Mouse (Mus musculus) brain, adult 10 weeks (tissue): ENCODE measurements around the gene Tnfrsf14. TPM values are rescaled to one million over a fixed set of nuclear protein-coding genes. Genes with fewer than 3 reads are reported as not detected.

Experiments used
- polyA plus RNA-seq: library from polyadenylated mRNA; stranded (reverse); fragments of 350-450 nt; fragmentation: Illumina TruSeq; extraction: RNeasy Lipid Tissue Mini Kit (QIAGEN cat#74804); gene quantifications from one replicate; pipeline ENCODE4 v1.2.3, GENCODE M21; 2015; ENCODE audit warnings: low read depth, low replicate concordance

The Tnfrsf14 gene
- polyA plus RNA-seq: 2.1 TPM

DNA sequence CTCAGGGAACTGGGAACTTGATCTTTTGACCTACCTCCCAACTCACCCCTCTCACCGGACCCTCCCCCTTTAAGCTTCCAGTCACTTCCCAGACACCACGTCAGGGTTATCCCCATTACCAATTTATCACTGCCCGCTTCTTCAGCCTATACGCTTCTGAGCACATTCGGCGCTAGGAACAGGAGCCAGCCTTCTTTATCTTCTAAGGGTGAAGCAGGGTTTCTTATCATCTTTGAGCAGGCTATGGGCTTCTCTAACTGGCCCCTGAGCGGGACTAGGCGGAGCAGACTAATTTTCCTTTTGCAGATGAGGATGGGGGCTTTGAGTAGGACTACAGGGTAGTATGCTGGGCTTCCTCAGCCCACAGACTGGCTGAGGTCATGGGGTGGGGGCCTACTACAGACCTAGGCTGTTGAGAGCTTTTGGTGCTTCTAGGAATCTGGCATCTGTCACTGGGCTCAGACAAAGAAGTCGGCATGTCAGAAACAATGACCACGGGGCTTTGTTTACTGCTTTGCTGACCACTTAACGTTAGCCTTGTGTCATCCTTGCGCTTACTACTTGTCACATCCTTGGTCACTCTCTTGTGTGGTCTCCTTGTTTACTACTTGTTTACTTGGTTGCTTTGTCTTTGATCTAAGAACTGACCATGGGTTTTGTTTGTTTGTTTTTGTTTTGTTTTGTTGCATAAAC lies at the start of gene Tnfrsf14:
Gene Tnfrsf14 (minus strand): TSS at position 169 of the 693 bp plus-strand sequence.

DNA sequence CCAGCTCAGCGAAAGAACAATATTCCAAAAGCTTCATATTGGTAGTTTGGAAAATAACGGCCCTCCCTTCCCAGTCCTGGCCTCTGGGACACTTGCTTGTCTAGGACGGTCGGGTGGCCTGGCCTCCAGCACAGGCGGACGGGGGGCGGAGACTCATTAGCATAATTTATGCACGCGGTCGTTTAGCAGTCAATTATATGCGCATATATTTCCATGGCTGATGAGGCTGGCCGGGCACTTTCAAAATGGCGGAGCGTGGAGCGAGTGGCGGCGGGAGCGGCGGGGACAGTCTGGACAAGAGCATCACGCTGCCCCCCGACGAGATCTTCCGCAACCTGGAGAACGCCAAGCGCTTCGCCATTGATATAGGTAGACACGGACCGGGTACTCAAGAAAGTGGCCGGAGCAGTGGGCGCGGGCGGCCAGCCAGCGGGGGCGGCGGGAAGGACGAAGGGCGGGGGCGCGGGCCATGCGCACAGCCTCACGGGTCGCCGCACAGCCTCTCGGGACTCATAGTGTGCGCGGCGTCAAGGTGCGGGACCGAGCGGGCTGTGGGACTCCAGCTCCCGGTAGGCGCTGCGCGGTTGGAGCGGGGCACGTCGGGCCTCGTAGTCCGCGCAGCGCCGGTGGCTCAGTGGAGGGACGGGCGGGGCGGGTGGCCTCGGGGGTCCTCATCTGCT lies 35.7 kb upstream of the Tnfrsf14 start, which contains the start of gene Pank4:
Gene Pank4 (plus strand): TSS at position 223 of the 680 bp plus-strand sequence.

DNA sequence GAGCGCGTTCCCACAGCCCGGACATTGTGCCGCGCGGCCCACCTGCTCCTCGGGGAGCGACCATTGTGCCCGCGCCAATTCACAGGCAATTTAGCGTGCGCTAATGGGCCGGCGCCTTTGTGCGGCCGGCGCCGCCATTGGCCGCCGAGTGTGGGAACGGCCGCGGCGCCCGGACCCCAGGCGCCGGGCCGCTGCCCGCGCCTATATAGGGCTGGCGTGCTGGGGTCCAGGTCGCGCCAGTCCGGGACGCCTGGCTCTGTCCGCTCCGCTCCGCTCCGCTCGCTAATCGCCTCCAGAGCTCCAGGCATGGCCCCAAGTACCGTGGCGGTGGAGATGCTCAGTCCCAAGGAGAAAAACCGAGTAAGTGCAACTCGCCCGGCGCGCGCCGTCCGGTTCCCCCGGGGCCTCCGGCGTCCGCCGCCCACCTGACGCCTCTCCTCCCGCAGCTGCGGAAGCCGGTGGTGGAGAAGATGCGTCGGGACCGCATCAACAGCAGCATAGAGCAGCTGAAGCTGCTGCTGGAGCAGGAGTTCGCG lies 32.4 kb upstream of the Tnfrsf14 start, which contains the start of gene Hes5:
Gene Hes5 (plus strand): TSS at position 234 of the 536 bp plus-strand sequence.

GRCm38 (mm10) chr4:154898506-154899446 lies 29.6 kb downstream of the Tnfrsf14 start, which contains the start of gene Fam213b:
Gene Fam213b, minus strand, starts transcription at chr4:154899135.

Other genes with a start within 250 kb of the Tnfrsf14 start
- gene Ttc34, start 91.1 kb downstream of the Tnfrsf14 start, polyA plus RNA-seq: 1.9 TPM
- gene Mmel1, start 59.0 kb downstream of the Tnfrsf14 start, polyA plus RNA-seq: 1.0 TPM
- 187 TPM for gene Fam213b, start 29.4 kb downstream of the Tnfrsf14 start, polyA plus RNA-seq
- gene Hes5, start 32.4 kb upstream of the Tnfrsf14 start, polyA plus RNA-seq: 18.1 TPM
- gene Pank4, start 35.6 kb upstream of the Tnfrsf14 start, polyA plus RNA-seq: 40.8 TPM
- 45.2 TPM for gene Plch2, start 128.2 kb upstream of the Tnfrsf14 start, polyA plus RNA-seq
- gene Pex10, start 138.5 kb upstream of the Tnfrsf14 start, polyA plus RNA-seq: 14.3 TPM
- gene Rer1, start 157.8 kb upstream of the Tnfrsf14 start, polyA plus RNA-seq: 117 TPM
- 8.5 TPM for gene Morn1, start 158.0 kb upstream of the Tnfrsf14 start, polyA plus RNA-seq